Mouse (Mus musculus): ENCODE results near the gene Agbl4.

- TF ChIP-seq TAL1 (IDR thresholded peaks at IDR 0.05; ENCODE audit: low read length) (no peak), GATA1 (IDR thresholded peaks at IDR 0.05; ENCODE audit: low read length) (no peak)
These were observed 1182.4 kb downstream of the Agbl4 start for GRCm38 (mm10) chr4:111579863-111580224.

All from erythroblast, embryonic 14.5 days (primary cell).